Mouse (Mus musculus) neural tube, embryonic 12.5 days (tissue): ENCODE measurements around the gene Hc. TPM values are rescaled to one million over a fixed set of nuclear protein-coding genes. Genes with fewer than 3 reads are reported as not detected.

Experiments used
- ATAC-seq: fragments of 200-750 bp; cut with Nextera tagmentation; 2 replicates; pipeline ENCODE4 v1.8.0; 2017; ENCODE audit warnings: low read depth, mild to moderate bottlenecking, moderate TSS enrichment, moderate library complexity; ENCODE audit not compliant: low FRiP score
- H3K27ac ChIP-seq: fragments of 300-500 bp; sonication (generic); 2 replicates; pipeline ENCODE4 v1.5.1; 2016
- H3K27me3 ChIP-seq: fragments of 300-500 bp; sonication (generic); replicated peaks from 2 replicates; pipeline ENCODE4 v1.6.1; 2016; ENCODE audit warnings: mild to moderate bottlenecking
- H3K36me3 ChIP-seq: fragments of 300-500 bp; sonication (generic); 2 replicates; pipeline ENCODE4 v1.6.1; 2016; ENCODE audit warnings: mild to moderate bottlenecking
- H3K4me1 ChIP-seq: fragments of 300-500 bp; sonication (generic); 2 replicates; pipeline ENCODE4 v1.6.1; 2016
- H3K4me2 ChIP-seq: fragments of 300-500 bp; sonication (generic); replicated peaks from 2 replicates; pipeline ENCODE4 v1.6.1; 2016; ENCODE audit warnings: mild to moderate bottlenecking
- H3K4me3 ChIP-seq: fragments of 300-500 bp; sonication (generic); 2 replicates; pipeline ENCODE4 v1.5.1; 2016
- H3K9ac ChIP-seq: fragments of 300-500 bp; sonication (generic); 2 replicates; pipeline ENCODE4 v1.6.1; 2016; ENCODE audit warnings: mild to moderate bottlenecking
- H3K9me3 ChIP-seq: fragments of 300-500 bp; sonication (generic); 2 replicates; pipeline ENCODE4 v1.6.1; 2016; ENCODE audit warnings: mild to moderate bottlenecking
- WGBS: fragments of 180-500 bp; shearing (Covaris S2); methylation state at CpG from one replicate; pipeline ENCODE4 v1.1.7; 2016; 5-methylcytosine and 5-hydroxymethylcytosine counted together
- polyA plus RNA-seq: library from polyadenylated mRNA; unstranded; fragments of >200 nt; fragmentation: Nextera tagmentation; extraction: Ambion mirVana; gene quantifications from 2 replicates; pipeline ENCODE4 v1.2.1, GENCODE M21; 2016

Gene Hc
- polyA plus RNA-seq, 1 experiment from 2014 or later, result 0.44 TPM

DNA sequence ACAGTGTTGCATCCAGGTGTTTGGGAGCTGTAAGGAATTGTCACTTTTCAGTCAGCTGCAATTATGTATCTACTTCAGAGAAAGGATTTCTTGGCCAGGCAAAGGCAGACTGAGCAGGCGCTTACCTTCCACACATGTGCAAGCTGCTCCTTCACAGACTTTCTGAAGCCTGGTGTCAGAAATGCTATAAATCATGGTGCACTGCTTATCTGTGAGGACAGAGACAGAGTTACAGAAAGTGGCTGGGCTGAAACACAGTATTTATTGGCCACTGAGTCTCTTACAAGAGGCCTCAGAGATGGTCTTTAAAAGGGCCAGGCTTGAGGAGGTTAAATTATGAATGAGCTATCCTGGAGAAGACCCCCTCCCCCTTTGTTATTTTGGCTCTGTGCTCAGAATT lies 71.5 kb downstream of the Hc start:
- Histone ChIP-seq H3K4me1 (peaks cover 16% of the 10 kb centered on the region), H3K4me2 (no peak overlapping the region), H3K27me3 (no peaks in the 10 kb centered on the region), H3K36me3 (no peaks in the 10 kb centered on the region), H3K27ac (no peak overlapping the region), H3K9me3 (no peaks in the 10 kb centered on the region), H3K4me3 (no peak overlapping the region), H3K9ac (no peak overlapping the region)
- 83% methylated on average over 1 of the region's 1 CpGs for WGBS
- ATAC-seq, result no peak

DNA sequence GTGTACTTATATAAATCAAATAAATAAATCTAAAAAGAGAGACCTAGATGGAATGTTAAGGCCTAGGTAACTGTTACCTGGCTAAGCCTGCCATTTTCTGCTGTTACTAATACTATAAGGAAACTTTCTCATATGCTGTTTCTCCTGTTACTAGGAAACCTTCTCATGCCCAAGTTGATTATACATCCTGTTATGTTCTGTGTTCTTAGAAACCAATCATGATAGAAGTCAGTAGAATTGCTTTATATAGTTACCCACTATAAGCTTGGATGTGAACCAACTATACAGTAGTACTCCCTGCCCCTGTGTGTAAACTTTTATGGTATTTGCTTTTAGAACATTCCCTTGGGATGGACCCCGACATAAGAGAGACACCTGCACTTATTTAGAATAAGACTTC lies 73.6 kb downstream of the Hc start:
- H3K27ac ChIP-seq, result no peak overlapping the region
- no peak for ATAC-seq
- WGBS, result 67% methylated on average over 1 of the region's 1 CpGs
- no peaks in the 10 kb centered on the region for H3K27me3 ChIP-seq
- no peak overlapping the region for H3K9ac ChIP-seq
- no peak overlapping the region for H3K4me3 ChIP-seq
- no peak overlapping the region for H3K4me2 ChIP-seq
- H3K4me1 ChIP-seq, result peaks cover 7% of the 10 kb centered on the region
- no peaks in the 10 kb centered on the region for H3K9me3 ChIP-seq
- H3K36me3 ChIP-seq, result no peaks in the 10 kb centered on the region

DNA sequence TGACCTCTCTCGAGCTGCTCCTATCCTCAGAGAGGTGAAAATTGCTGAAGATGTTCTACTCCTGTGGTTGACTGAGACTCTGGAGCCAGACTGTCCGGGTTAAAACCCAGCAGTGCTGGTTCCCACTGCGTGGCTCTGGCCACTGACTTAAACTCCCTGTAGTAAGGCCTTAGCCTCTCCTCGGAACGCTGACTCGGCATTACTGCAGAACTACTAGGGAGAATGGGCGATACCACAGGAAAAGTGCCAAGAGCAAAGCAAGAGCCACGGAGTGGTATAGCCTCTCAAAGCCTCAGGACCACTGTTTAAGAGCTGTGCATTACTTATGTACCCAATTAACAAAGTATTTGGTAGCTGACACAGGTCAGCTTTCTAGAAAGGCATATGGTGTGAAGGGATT lies 76.4 kb downstream of the Hc start:
- no peak overlapping the region for H3K27ac ChIP-seq
- no peaks in the 10 kb centered on the region for H3K9me3 ChIP-seq
- 86% methylated on average over 8 of the region's 8 CpGs for WGBS
- no peaks in the 10 kb centered on the region for H3K36me3 ChIP-seq
- no peak overlapping the region for H3K9ac ChIP-seq
- H3K4me2 ChIP-seq, result no peak overlapping the region
- H3K4me1 ChIP-seq, result peaks cover 9% of the 10 kb centered on the region
- ATAC-seq, result no peak
- no peaks in the 10 kb centered on the region for H3K27me3 ChIP-seq
- H3K4me3 ChIP-seq, result no peak overlapping the region

DNA sequence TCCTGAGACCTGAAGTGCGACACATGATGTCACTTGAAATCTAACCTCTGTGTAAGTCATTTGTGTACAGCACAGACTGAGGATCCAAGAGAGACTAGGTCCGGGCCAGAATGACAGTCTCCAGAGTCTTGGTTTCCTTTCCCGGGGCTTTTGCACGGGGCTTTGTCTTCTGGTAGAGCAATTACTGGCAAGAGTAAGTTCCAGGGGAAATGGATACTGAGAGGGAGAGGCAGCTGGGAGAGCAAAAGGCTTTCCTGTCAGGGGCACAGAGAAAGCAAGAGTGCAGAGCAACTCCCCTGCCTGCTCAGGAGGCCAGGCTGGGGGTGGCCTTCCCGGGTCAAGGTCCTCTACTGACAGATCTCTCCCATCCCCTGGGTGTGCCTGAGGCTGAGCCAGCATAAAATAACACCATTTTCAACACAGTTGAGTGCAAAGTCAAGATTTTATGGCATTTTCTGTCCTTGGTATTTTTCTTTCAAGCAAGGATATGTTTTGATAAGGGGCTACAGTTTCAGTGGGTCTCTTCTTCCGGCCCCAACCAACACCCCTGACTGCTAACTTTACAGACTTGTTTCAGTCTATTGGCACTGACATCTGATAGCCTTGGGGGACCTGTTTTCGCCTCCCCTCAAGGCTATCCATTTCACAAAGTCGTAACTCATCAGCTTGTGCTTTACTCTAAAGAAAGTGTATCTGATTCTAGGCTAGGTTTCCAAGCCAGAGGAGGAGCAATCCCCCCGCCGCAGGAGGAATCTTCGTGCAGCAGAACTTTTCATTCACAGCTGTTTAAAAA lies 78.1 kb downstream of the Hc start:
- H3K4me1 ChIP-seq, result peaks cover 9% of the 10 kb centered on the region; the same call in 1 of the 2 replicates
- 57% methylated on average over 11 of the region's 11 CpGs for WGBS
- no peak overlapping the region for H3K4me3 ChIP-seq
- no peak overlapping the region for H3K4me2 ChIP-seq
- no peak for ATAC-seq
- no peaks in the 10 kb centered on the region for H3K27me3 ChIP-seq
- no peak overlapping the region for H3K27ac ChIP-seq
- no peaks in the 10 kb centered on the region for H3K9me3 ChIP-seq
- H3K36me3 ChIP-seq, result no peaks in the 10 kb centered on the region
- no peak overlapping the region for H3K9ac ChIP-seq

DNA sequence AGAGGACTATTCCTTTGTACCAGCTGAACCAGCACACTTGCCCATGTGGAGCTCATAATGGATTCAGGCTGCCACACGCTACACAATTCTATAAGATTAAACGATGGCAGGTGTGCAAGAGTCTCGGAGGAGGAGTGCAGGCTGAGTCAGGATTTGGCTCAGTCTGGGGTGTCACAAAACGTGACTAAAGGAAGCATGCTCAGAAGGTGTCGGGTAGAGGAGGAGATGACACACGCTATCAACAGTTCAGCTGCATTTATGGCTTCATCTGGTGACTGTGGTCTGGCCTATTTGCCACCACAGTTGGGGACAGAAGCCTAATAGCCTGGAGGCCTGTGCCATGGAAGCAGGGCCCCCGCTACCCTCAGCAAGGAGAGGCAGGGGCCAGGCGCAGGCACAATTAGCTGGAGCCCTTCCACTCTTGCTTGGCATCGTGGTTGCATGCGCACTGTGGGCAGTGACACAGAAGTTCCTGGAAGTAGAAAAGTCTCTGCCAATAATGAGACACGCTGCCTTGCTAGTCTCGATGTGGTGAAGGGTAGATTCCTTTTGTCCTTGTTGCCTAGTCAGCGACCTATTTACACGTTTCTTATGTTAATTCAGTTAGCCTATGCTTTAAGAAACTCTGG lies 79.0 kb downstream of the Hc start:
- H3K4me3 ChIP-seq, result no peak overlapping the region
- H3K27ac ChIP-seq, result no peak overlapping the region
- peaks cover 9% of the 10 kb centered on the region; the same call in 1 of the 2 replicates for H3K4me1 ChIP-seq
- whole genome bisulfite sequencing, result 62% methylated on average over 14 of the region's 14 CpGs
- H3K9ac ChIP-seq, result no peak overlapping the region
- H3K27me3 ChIP-seq, result no peaks in the 10 kb centered on the region
- no peak overlapping the region for H3K4me2 ChIP-seq
- ATAC-seq, result no peak
- H3K9me3 ChIP-seq, result no peaks in the 10 kb centered on the region
- no peaks in the 10 kb centered on the region for H3K36me3 ChIP-seq

DNA sequence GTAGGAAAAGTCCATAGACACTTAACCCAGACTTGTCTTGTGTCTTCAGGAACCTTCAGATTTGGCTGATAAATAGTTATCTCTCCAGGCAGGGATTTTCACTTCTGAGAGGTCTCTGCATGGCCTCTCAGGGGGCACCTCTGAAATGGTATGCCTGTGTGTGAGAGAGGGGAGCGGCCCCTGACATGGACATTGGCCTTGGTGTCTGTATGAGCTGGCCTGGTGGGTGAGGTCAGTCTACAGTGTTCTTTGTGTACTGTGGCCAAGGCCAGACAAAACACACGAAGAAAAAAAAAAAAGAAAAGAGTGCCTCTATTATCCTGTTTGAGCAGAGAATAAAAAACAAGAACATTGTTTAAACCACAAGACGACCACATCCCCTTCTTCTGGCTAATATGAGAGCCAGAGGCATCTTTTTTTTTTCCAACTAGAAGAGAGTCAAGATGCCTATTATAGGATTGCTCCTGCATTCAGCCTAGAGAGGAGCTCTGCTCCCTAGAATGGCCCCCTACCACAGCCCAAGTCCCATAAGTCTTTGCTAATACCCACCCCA lies 81.7 kb downstream of the Hc start:
- Histone ChIP-seq H3K4me2 (no peak overlapping the region), H3K27ac (no peak overlapping the region), H3K36me3 (no peaks in the 10 kb centered on the region), H3K9me3 (no peaks in the 10 kb centered on the region), H3K4me1 (peaks cover 9% of the 10 kb centered on the region; the same call in 1 of the 2 replicates), H3K27me3 (no peaks in the 10 kb centered on the region), H3K4me3 (no peak overlapping the region), H3K9ac (no peak overlapping the region)
- ATAC-seq, result no peak
- 64% methylated on average over 3 of the region's 3 CpGs for WGBS

DNA sequence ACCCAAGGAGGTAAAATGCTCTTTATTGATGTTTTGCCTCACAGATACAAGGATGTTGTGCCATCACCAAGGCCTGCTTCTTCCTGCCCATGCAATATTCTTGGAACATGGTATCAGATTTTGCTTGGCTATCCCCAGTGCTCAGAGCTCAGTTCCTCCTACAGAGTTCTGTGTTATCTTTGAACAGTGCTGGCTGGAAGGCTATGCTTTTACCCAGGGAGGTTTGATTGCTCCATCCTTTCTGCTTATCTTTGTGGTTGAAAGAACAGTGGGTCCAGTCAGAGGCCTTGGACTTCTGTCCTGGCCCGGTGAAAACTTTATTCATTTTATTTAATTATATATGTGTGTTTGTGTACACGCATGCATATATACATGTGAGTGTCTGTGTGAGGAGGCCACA lies 83.0 kb downstream of the Hc start:
- Histone ChIP-seq H3K4me3 (no peak overlapping the region), H3K9me3 (no peaks in the 10 kb centered on the region), H3K36me3 (no peaks in the 10 kb centered on the region), H3K4me1 (peaks cover 8% of the 10 kb centered on the region; the same call in 1 of the 2 replicates), H3K27me3 (no peaks in the 10 kb centered on the region), H3K4me2 (no peak overlapping the region), H3K27ac (no peak overlapping the region), H3K9ac (no peak overlapping the region)
- WGBS, result 97% methylated on average over 2 of the region's 2 CpGs
- no peak for ATAC-seq

DNA sequence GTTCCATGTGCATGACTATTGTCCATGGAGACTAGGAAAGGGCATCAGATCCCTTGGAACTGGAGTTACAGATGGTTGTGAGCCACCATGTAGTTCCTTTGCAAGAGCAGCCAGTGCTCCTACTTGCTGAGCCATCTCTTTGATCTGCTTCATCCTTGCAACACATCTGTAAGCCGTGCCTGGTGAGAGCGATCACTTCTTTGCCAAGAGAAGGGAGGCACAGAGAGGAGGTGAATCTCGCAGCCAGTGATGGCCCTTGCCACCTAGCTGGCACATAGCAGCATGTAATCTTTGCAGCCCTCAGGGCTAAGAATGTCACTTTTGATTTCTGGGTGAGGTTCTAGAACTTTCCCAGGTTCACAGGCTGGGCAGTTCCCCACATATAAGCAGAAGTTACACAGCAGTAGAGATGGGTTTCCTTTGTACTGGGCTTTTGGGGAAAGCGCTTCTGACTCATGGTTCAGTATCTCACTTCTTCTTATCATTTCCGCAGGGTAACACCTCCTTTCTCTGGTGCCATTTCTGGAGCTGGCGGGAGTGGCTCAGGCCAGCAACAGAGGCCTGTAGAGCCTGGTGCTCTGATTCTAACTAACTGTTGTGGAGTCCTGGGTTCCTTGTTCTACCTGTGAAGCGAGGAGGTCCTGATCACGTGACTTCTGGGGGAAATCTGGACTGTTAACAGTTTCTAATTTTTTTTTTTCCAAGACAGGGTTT lies 84.1 kb downstream of the Hc start:
- Histone ChIP-seq H3K9ac (no peak overlapping the region), H3K4me1 (0 out of 2 replicates have a peak, but pooled peaks cover 2% of the 10 kb centered on the region), H3K36me3 (no peaks in the 10 kb centered on the region), H3K9me3 (no peaks in the 10 kb centered on the region), H3K27me3 (no peaks in the 10 kb centered on the region), H3K4me2 (no peak overlapping the region), H3K4me3 (no peak overlapping the region), H3K27ac (no peak overlapping the region)
- no peak for ATAC-seq
- 90% methylated on average over 8 of the region's 8 CpGs for WGBS

DNA sequence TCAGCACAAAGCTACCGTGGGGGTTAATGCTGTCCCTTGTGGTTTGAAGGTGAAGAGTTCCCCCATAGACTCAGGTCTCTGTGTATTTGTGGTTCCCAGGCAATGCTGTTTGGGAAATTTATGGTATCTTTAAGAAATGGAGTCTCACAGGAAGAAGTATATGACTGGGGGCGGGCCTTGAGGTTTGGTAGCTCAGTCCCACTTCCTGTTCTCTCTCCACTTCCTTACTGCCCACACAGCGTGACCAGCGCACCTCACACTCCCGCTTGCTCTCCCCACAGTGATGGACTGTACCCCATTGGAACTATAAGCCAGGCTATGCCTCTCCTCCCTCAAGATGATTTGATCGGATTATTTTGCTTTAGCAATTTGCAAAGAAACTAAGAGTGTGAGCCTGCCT lies 84.8 kb downstream of the Hc start:
- H3K9me3 ChIP-seq, result no peaks in the 10 kb centered on the region
- 90% methylated on average over 6 of the region's 6 CpGs for WGBS
- H3K4me2 ChIP-seq, result no peak overlapping the region
- H3K36me3 ChIP-seq, result no peaks in the 10 kb centered on the region
- no peak overlapping the region for H3K4me3 ChIP-seq
- H3K4me1 ChIP-seq, result no peaks in the 10 kb centered on the region
- no peak for ATAC-seq
- H3K27me3 ChIP-seq, result no peaks in the 10 kb centered on the region
- H3K9ac ChIP-seq, result no peak overlapping the region
- no peak overlapping the region for H3K27ac ChIP-seq

DNA sequence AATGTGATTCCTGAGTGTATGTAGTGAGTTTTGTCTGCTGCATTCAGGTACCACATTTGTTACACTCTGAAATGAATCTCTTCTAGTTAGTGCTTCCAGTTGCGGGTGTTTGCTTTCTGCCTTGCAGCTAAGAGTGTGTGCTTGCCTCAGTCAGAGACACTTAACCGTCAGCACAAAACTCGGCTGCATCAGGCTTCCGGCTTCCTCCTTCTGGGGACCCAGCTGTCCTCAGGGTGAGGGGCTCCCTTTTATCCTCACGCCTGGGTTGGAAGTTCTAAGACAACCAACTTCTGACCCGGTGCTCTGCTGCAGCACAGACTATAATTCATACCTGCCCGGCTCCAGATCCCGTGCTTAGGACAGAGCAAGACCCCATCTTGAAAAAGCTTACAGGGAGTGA lies 88.2 kb downstream of the Hc start:
- no peak overlapping the region for H3K4me3 ChIP-seq
- ATAC-seq, result no peak
- H3K9me3 ChIP-seq, result no peaks in the 10 kb centered on the region
- H3K9ac ChIP-seq, result no peak overlapping the region
- H3K27ac ChIP-seq, result no peak overlapping the region
- H3K27me3 ChIP-seq, result no peaks in the 10 kb centered on the region
- WGBS, result 84% methylated on average over 8 of the region's 8 CpGs
- H3K4me1 ChIP-seq, result no peaks in the 10 kb centered on the region
- H3K36me3 ChIP-seq, result no peaks in the 10 kb centered on the region
- H3K4me2 ChIP-seq, result no peak overlapping the region

DNA sequence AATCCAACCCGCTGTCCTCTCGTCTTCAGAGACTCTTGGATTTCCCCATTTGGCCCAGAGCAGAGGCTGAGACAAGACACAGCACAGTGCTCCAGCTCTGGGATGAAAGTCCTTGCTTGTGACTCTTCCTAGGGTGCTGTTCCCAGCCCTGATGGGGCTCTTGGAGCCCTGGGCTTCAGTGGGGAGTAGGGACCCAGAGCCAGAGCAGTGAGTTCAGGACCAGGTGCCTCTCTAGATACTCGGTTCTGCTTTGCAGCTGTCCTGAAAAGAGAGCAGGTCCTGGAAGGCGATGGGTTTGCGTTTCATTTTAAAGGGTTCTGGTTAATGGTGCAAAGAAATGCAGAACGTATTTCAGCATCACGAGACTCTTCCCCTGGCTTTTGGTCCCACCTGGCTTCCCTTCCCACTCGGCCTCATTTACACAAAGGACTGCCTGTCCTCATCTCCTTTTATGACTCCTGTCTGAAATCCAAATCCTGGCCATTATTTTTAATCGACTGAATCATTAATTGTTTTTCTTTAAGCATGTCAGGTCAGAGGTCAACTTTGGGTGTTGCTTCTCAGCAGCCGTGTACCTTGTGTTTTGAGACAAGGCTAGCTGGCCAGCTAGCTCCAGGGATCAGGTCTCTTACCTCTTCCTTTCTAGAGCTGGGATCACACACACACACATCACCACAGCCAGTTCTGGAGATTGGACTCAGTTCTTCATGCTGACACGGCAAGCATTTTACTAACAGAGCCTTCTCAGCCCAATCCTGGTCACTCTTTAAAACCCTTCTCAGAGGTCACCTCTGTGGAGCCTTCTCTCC lies 90.0 kb downstream of the Hc start:
- WGBS, result 68% methylated on average over 11 of the region's 11 CpGs
- Histone ChIP-seq H3K4me1 (no peaks in the 10 kb centered on the region), H3K27ac (no peak overlapping the region), H3K9me3 (no peaks in the 10 kb centered on the region), H3K4me3 (no peak overlapping the region), H3K27me3 (no peaks in the 10 kb centered on the region), H3K4me2 (no peak overlapping the region), H3K36me3 (no peaks in the 10 kb centered on the region), H3K9ac (no peak overlapping the region)
- no peak for ATAC-seq
